Mouse (Mus musculus) testis, adult 2 months (tissue): ENCODE measurements around the gene Rbfox2.

Source experiments
- CTCF ChIP-seq: fragments of 200-500 bp; IDR thresholded peaks from 2 replicates; pipeline ENCODE4 v1.5.1; 2012; ENCODE audit warnings: low read depth, mild to moderate bottlenecking, inconsistent platforms, low read length, moderate library complexity; ENCODE audit not compliant: control insufficient read depth, insufficient read depth, insufficient replicate concordance
- POLR2A ChIP-seq: fragments of 200-500 bp; IDR thresholded peaks from 2 replicates; pipeline ENCODE4 v1.6.1; 2012; ENCODE audit warnings: low read depth, mild to moderate bottlenecking, inconsistent platforms, low read length, moderate library complexity; ENCODE audit not compliant: control insufficient read depth

GRCm38 (mm10) chr15:77340581-77340980 is 33.8 kb upstream of the Rbfox2 start:
- no peak for TF ChIP-seq POLR2A
- TF ChIP-seq CTCF = no peak
